Mouse (Mus musculus) liver, postnatal 0 days (tissue): Measurements from ENCODE around the gene Hoxd8.

Source experiments
- CTCF ChIP-seq: sonication (generic); IDR thresholded peaks from 2 replicates; pipeline ENCODE4 v1.5.1; 2016; ENCODE audit warnings: antibody characterized with exemption, low read depth
- EP300 ChIP-seq: IDR thresholded peaks from 2 replicates; pipeline ENCODE4 v1.6.1; 2016; ENCODE audit warnings: antibody characterized with exemption, low read depth, mild to moderate bottlenecking

- no peak for TF ChIP-seq CTCF
- no peak for TF ChIP-seq EP300
These were observed 23.6 kb upstream of the Hoxd8 start for GRCm38 (mm10) chr2:74680561-74681398.
